Mouse (Mus musculus) midbrain, embryonic 11.5 days (tissue): ENCODE results near the gene Nrm. TPM values are rescaled to one million over a fixed set of nuclear protein-coding genes. Genes with fewer than 3 reads are reported as not detected.

ENCODE experiments used
- ATAC-seq: fragments of 200-750 bp; cut with Nextera tagmentation; 2 replicates; pipeline ENCODE4 v1.8.0; 2017; ENCODE audit warnings: moderate TSS enrichment, moderate library complexity; ENCODE audit not compliant: low FRiP score
- DNase-seq: peaks from one replicate; pipeline ENCODE4 v3.0.0; 2015; ENCODE audit warnings: low spot score; ENCODE audit errors: missing footprints
- H3K27ac ChIP-seq: fragments of 300-500 bp; sonication (generic); 2 replicates; pipeline ENCODE4 v1.5.1; 2014; ENCODE audit warnings: low read depth, low read length
- H3K27me3 ChIP-seq: fragments of 300-500 bp; sonication (generic); 2 replicates; pipeline ENCODE4 v1.6.1; 2014; ENCODE audit warnings: mild to moderate bottlenecking, low read length, moderate library complexity, mixed read lengths; ENCODE audit not compliant: control insufficient read depth, insufficient read depth
- H3K36me3 ChIP-seq: fragments of 300-500 bp; sonication (generic); 2 replicates; pipeline ENCODE4 v1.6.1; 2014; ENCODE audit warnings: mild to moderate bottlenecking, low read length, moderate library complexity, mixed read lengths; ENCODE audit not compliant: control insufficient read depth, insufficient read depth
- H3K4me1 ChIP-seq: fragments of 300-500 bp; sonication (generic); 2 replicates; pipeline ENCODE4 v1.6.1; 2014; ENCODE audit warnings: low read length; ENCODE audit not compliant: control insufficient read depth, insufficient read depth
- H3K4me2 ChIP-seq: fragments of 300-500 bp; sonication (generic); 2 replicates; pipeline ENCODE4 v1.6.1; 2014; ENCODE audit warnings: mild to moderate bottlenecking, moderate library complexity
- H3K4me3 ChIP-seq: fragments of 300-500 bp; sonication (generic); 2 replicates; pipeline ENCODE4 v1.5.1; 2014; ENCODE audit warnings: low read depth, low read length
- H3K9ac ChIP-seq: fragments of 300-500 bp; sonication (generic); 2 replicates; pipeline ENCODE4 v1.6.1; 2014; ENCODE audit warnings: low read length
- H3K9me3 ChIP-seq: fragments of 300-500 bp; sonication (generic); 2 replicates; pipeline ENCODE4 v1.6.1; 2016; ENCODE audit warnings: low read length; ENCODE audit not compliant: control insufficient read depth
- WGBS: fragments of 180-500 bp; shearing (Covaris S2); extraction: QIAGEN DNeasy Blood & Tissue Kit; methylation state at CpG from one replicate; pipeline ENCODE4 v1.1.7; 2014; 5-methylcytosine and 5-hydroxymethylcytosine counted together
- polyA plus RNA-seq: library from polyadenylated mRNA; unstranded; fragments of >200 nt; fragmentation: Nextera tagmentation; extraction: Ambion mirVana; gene quantifications from 2 replicates; pipeline ENCODE4 v1.2.1, GENCODE M21; 2014

Gene Nrm
- polyA plus RNA-seq, 1 experiment from 2014 or later = 61.0 TPM

DNA sequence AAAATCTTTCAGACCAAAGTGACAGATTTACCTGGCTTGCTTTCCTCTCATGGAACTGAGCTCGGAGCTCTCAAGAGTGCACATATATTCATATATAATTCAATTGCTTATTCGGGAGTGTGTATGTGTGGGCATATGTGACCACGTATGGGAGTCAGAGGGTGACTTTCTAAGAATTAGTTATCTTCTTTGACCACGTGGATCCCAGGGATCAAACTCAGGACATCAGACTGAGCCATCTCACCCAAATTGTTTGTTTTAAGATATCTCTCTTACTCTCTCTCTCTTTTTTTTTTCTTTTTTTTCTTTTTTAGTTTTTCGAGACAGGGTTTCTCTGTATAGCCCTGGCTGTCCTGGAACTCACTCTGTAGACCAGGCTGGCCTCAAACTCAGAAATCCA, 41.0 kb upstream of the Nrm start:
- Histone ChIP-seq H3K36me3 (no peaks in the 10 kb centered on the region), H3K4me2 (no peak overlapping the region), H3K4me3 (no peak overlapping the region), H3K9me3 (no peaks in the 10 kb centered on the region), H3K4me1 (peaks cover 24% of the 10 kb centered on the region), H3K27ac (no peak overlapping the region), H3K27me3 (peaks cover 21% of the 10 kb centered on the region), H3K9ac (no peak overlapping the region)
- WGBS = 77% methylated on average over 5 of the region's 5 CpGs
- DNase-seq = no peak
- ATAC-seq = no peak

DNA sequence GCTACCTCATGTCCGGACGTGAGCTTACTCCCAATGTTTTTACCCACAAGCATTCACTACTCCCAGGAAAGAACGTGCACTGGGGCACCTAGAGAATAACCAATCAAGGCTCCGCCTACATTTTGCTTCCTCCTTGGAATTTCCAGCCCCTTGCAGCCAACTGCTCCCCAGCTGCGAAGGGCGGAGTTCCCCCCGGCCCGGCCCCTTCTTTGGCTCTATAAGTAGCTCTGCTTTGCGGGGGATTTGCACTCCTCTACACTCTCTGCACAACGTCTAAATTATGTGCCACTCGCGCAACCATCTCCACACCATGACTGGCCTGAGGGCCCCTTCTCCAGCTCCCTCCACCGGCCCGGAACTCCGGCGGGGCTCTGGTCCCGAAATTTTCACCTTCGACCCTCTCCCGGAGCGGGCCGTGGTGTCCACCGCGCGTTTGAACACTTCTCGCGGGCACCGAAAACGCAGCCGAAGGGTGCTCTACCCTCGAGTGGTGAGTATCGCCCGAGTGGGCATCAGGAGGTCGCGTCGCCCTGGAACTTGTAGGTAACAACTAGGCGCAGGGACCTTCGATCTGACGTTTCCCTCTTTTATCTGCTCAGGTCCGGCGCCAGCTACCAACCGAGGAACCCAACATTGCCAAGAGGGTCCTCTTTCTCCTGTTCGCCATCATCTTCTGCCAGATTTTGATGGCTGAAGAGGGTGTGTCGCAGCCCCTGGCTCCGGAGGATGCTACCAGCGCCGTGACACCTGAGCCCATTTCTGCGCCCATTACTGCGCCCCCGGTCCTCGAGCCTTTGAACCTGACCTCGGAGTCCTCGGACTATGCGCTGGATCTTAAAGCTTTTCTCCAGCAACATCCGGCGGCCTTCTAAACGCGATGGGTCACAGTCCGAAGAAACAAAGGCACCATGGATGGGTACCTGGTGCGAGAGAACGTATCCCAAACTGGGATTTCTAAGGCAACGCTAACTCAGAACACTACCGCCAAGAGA, 39.4 kb upstream of the Nrm start, which contains the start of gene Ier3:
Gene Ier3, plus strand, starts transcription at position 246 of the 992 bp plus-strand sequence.
- DNase-seq = peak; percentile 95
- Histone ChIP-seq H3K9me3 (no peaks in the 10 kb centered on the region), H3K27me3 (peaks cover 21% of the 10 kb centered on the region), H3K4me1 (peaks cover 24% of the 10 kb centered on the region), H3K4me2 (peak within 1 kb of the TSS; percentile 92), H3K4me3 (peak within 1 kb of the TSS; percentile 58), H3K27ac (no peak within 1 kb of the TSS), H3K36me3 (no peaks in the 10 kb centered on the region; the same call in 1 of the 2 replicates), H3K9ac (peak within 1 kb of the TSS; percentile 76)
- under 1% methylated on average over 62 of the region's 62 CpGs for WGBS
- peak; percentile 25; the same call in 1 of the 2 replicates for ATAC-seq

DNA sequence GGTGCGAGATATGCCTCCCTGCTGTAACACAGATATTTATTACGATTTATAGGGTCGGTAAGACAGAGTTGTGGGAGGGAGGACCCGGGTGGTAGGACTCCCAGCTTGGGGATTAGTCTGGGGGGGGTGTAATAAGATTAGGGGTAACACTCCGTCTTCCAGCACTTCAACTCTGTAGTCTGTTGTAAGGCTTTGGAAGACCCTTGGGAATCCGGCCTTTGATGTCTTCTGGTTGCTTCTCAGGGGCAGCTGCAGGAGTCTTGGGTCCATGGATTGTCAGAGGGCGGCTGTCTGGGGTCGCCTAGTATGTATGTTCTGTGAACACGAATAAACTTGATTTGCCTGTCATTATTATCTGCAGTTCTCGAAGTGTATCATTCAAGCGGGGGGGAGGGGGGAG, 38.6 kb upstream of the Nrm start:
- H3K9ac ChIP-seq = peak overlapping the region; percentile 76
- peak; percentile 22 for ATAC-seq
- 2% methylated on average over 11 of the region's 11 CpGs for WGBS
- peak overlapping the region; percentile 92 for H3K4me2 ChIP-seq
- no peak for DNase-seq
- H3K4me1 ChIP-seq = peaks cover 24% of the 10 kb centered on the region
- H3K36me3 ChIP-seq = no peaks in the 10 kb centered on the region; the same call in 1 of the 2 replicates
- H3K27me3 ChIP-seq = peaks cover 21% of the 10 kb centered on the region
- peak overlapping the region; percentile 48; the same call in 1 of the 2 replicates for H3K27ac ChIP-seq
- peak overlapping the region; percentile 58 for H3K4me3 ChIP-seq
- H3K9me3 ChIP-seq = no peaks in the 10 kb centered on the region

DNA sequence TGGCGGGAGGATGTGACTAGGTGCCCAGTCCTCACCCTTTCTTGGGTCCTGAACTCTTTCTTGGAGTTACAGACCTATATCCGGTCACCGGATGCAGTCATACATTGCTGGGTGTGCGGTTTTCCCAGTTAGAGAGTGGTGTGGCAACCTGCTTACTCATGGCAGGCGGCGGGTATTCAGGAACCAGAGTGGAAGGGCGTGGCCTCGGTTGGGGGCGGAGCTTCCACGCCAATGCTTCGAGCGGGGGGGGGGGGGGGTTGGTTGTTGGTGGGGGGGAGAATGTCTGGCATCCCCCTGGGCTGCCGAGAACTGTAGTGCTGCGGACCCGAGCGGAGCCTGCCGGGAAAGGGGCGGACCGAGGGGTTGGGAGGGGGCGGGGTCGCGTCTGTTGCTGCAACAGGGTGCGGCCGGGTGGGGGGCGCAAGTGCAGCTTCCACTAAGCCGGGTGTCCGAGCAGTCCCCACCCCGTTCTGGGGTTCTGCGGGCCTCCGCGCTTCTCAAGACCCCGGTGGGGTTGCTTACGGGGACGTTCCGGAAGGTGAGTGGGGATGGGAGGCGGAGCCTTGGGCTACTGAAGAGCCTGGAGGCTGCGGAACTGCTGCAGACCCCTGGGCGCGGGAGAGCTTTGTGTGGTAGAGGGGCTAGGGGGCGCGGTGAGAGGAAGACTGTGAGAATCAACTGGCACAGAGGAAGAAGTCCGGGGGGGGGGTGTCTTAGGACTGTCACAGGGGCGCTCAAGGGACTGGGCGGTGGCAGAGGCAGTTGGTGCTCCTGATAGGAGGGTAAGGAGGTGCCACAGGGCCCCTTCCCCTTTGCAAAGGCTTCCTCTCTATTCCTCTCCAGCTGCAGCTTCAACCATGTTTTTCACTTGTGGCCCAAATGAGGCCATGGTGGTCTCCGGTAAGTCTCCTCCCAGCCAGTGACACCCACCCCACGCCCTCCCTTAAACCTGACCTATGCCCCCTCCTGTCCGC, 37.9 kb upstream of the Nrm start, which contains the start of gene Flot1:
Gene Flot1, plus strand, starts transcription at position 267 of the 974 bp plus-strand sequence.
- H3K36me3 ChIP-seq = peaks cover 2% of the 10 kb centered on the region; the same call in 1 of the 2 replicates
- peaks cover 24% of the 10 kb centered on the region for H3K4me1 ChIP-seq
- DNase-seq (peak; percentile 99), ATAC-seq (peak; percentile 89)
- 0% methylated on average over 44 of the region's 47 CpGs for WGBS
- H3K9ac ChIP-seq = peak within 1 kb of the TSS; percentile 76
- H3K4me3 ChIP-seq = peak within 1 kb of the TSS; percentile 58
- H3K27me3 ChIP-seq = peaks cover 21% of the 10 kb centered on the region
- peak within 1 kb of the TSS; percentile 65 for H3K27ac ChIP-seq
- no peaks in the 10 kb centered on the region for H3K9me3 ChIP-seq
- peak within 1 kb of the TSS; percentile 92 for H3K4me2 ChIP-seq

DNA sequence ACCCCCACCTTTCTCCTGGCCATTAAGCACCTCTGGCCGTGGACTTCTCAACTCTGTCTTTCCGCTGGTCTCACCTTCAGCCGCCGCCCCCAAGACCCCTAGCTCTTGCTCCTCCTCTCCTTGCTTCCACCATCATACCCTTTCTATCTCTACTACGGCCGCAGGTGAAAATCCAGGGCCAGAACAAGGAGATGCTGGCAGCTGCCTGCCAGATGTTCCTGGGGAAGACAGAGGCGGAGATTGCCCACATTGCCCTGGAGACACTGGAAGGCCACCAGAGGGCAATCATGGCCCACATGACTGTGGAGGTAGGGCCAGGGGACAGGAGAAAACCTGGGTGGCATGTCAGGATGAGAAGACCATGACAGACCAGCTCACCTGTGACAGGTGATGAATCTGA, 36.7 kb upstream of the Nrm start:
- DNase-seq (peak; percentile 73), ATAC-seq (no peak)
- 63% methylated on average over 7 of the region's 7 CpGs for WGBS
- Histone ChIP-seq H3K4me2 (no peak overlapping the region; the same call in 1 of the 2 replicates), H3K4me3 (no peak overlapping the region), H3K9me3 (no peaks in the 10 kb centered on the region), H3K36me3 (peaks cover 2% of the 10 kb centered on the region; the same call in 1 of the 2 replicates), H3K27ac (no peak overlapping the region), H3K4me1 (peaks cover 24% of the 10 kb centered on the region), H3K27me3 (peaks cover 20% of the 10 kb centered on the region), H3K9ac (no peak overlapping the region)

DNA sequence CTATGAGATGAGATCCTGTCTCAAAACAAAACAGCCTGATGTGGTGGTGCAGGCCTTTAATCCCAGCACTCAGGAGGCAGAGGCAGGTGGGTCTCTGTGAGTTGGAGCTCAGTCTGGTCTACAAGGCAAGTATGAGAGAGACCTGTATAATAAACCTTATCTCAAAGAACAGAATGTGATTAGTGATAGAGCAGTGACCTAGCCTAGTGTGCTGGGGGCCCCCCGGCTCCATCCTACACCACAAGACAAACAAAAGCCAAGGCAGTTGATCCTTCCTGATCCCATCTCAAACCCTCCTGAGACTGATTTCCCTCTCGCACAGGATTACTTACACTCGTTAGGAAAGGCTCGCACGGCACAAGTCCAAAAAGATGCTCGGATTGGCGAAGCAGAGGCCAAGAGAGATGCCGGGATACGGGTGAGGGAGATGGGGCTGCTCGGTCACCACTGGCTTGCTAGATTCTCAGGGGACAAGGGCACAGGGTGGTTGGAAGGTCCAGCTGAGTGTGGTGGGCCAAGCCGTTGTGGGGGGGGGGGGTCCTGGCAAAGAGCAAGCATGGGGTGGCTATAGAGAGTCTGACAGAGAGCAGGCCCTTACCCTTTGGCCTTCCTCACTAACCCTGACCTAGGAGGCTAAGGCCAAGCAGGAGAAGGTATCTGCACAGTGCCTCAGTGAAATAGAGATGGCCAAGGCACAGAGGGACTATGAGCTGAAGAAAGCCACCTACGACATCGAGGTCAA, 35.8 kb upstream of the Nrm start:
- no peak overlapping the region for H3K9ac ChIP-seq
- 93% methylated on average over 13 of the region's 13 CpGs for WGBS
- H3K27ac ChIP-seq = no peak overlapping the region
- H3K4me2 ChIP-seq = no peak overlapping the region
- ATAC-seq (no peak), DNase-seq (no peak)
- peaks cover 14% of the 10 kb centered on the region for H3K27me3 ChIP-seq
- H3K9me3 ChIP-seq = no peaks in the 10 kb centered on the region
- H3K4me3 ChIP-seq = no peak overlapping the region
- peaks cover 28% of the 10 kb centered on the region for H3K4me1 ChIP-seq
- H3K36me3 ChIP-seq = peaks cover 2% of the 10 kb centered on the region; the same call in 1 of the 2 replicates

DNA sequence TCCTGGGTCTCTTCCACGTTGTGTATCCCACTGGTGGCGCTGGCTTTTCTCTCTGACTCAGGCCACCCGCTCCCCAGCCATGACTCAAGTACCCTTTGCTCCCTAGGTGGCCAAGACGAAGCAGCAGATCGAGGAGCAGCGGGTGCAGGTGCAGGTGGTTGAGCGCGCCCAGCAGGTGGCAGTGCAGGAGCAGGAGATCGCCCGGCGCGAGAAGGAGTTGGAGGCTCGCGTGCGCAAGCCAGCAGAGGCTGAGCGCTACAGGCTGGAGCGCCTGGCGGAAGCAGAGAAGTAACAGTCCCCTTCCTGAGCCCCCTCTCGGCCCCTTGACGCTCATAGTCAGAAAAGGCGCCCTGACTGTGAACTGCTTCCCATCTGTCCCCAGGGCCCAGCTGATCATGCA, 31.4 kb upstream of the Nrm start:
- H3K36me3 ChIP-seq = peaks cover 15% of the 10 kb centered on the region
- no peaks in the 10 kb centered on the region for H3K9me3 ChIP-seq
- 6% methylated on average over 21 of the region's 21 CpGs for WGBS
- H3K4me2 ChIP-seq = no peak overlapping the region; the same call in 1 of the 2 replicates
- H3K9ac ChIP-seq = peak overlapping the region; percentile 12; the same call in 1 of the 2 replicates
- peaks cover 8% of the 10 kb centered on the region for H3K4me1 ChIP-seq
- no peaks in the 10 kb centered on the region for H3K27me3 ChIP-seq
- peak; percentile 98 for DNase-seq
- H3K27ac ChIP-seq = no peak overlapping the region
- peak; percentile 72 for ATAC-seq
- no peak overlapping the region for H3K4me3 ChIP-seq
